Mouse (Mus musculus) stomach, embryonic 16.5 days (tissue): ENCODE data around the gene Tom1l2. TPM values are rescaled to one million over a fixed set of nuclear protein-coding genes. Genes with fewer than 3 reads are reported as not detected.
A peak's percentile ranks its signal among the peaks of the same experiment; 100 is the strongest.

Experiments used
- ATAC-seq: fragments of 200-750 bp; cut with Nextera tagmentation; 2 replicates; pipeline ENCODE4 v1.8.0; 2017; ENCODE audit warnings: moderate number of reproducible peaks, moderate TSS enrichment; ENCODE audit not compliant: insufficient read depth, low FRiP score
- H3K27ac ChIP-seq: fragments of 300-500 bp; sonication (generic); 2 replicates; pipeline ENCODE4 v1.5.1; 2014; ENCODE audit warnings: low read length
- H3K27me3 ChIP-seq: fragments of 300-500 bp; sonication (generic); 2 replicates; pipeline ENCODE4 v1.6.1; 2014; ENCODE audit warnings: low read length, control low read depth, mixed read lengths; ENCODE audit not compliant: control insufficient read depth, insufficient read depth
- H3K36me3 ChIP-seq: fragments of 300-500 bp; sonication (generic); 2 replicates; pipeline ENCODE4 v1.6.1; 2014; ENCODE audit warnings: low read length; ENCODE audit not compliant: control insufficient read depth, insufficient read depth
- H3K4me1 ChIP-seq: fragments of 300-500 bp; sonication (generic); 2 replicates; pipeline ENCODE4 v1.6.1; 2014; ENCODE audit warnings: low read length, control low read depth, mixed read lengths; ENCODE audit not compliant: control insufficient read depth, insufficient read depth
- H3K4me2 ChIP-seq: fragments of 300-500 bp; sonication (generic); 2 replicates; pipeline ENCODE4 v1.6.1; 2014; ENCODE audit warnings: low read depth, low read length, mixed read lengths
- H3K4me3 ChIP-seq: fragments of 300-500 bp; sonication (generic); replicated peaks from 2 replicates; pipeline ENCODE4 v1.5.1; 2014; ENCODE audit warnings: mild to moderate bottlenecking, low read length
- H3K9ac ChIP-seq: fragments of 300-500 bp; sonication (generic); 2 replicates; pipeline ENCODE4 v1.6.1; 2014; ENCODE audit warnings: low read length
- H3K9me3 ChIP-seq: fragments of 300-500 bp; sonication (generic); replicated peaks from 2 replicates; pipeline ENCODE4 v1.6.1; 2016; ENCODE audit warnings: low read length, control low read depth; ENCODE audit not compliant: control insufficient read depth
- WGBS: fragments of 180-500 bp; shearing (Covaris S2); extraction: QIAGEN DNeasy Blood & Tissue Kit; methylation state at CpG from one replicate; pipeline ENCODE4 v1.1.7; 2014; 5-methylcytosine and 5-hydroxymethylcytosine counted together
- polyA plus RNA-seq: library from polyadenylated mRNA; unstranded; fragments of >200 nt; fragmentation: Nextera tagmentation; extraction: Ambion mirVana; gene quantifications from 2 replicates; pipeline ENCODE4 v1.2.1, GENCODE M21; 2015

Tom1l2 gene
- polyA plus RNA-seq, 1 experiment from 2014 or later = 29.9 TPM

GRCm38 (mm10) chr11:60228525-60228924, 124.2 kb downstream of the Tom1l2 start:
- no peaks in the 10 kb centered on the region for H3K9me3 ChIP-seq

DNA sequence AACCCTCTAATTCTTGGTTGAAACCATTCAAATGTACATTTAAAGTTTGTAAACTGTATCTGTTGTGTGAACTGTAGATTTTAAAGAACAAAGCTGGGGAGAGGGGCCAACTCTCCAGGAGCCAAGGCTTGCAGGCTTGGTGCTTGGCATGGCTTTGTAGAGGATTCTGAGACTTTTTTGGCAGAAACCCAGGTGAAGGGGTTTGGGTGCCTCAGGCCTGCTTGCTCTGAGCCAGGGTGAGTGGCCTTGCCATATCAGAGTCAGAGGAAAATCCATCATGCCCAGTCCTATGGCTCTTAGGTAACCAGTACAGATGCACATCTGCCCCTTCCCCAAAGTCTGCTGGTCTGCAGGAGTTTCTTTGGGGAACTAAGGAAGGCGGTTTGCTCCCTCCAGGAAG, 126.8 kb downstream of the Tom1l2 start:
- Histone ChIP-seq H3K9me3 (no peaks in the 10 kb centered on the region), H3K36me3 (no peaks in the 10 kb centered on the region), H3K4me1 (peaks cover 20% of the 10 kb centered on the region), H3K9ac (no peak overlapping the region), H3K4me2 (no peak overlapping the region), H3K4me3 (no peak overlapping the region), H3K27ac (no peak overlapping the region), H3K27me3 (no peaks in the 10 kb centered on the region)
- WGBS = 84% methylated on average over 1 of the region's 1 CpGs
- no peak for ATAC-seq

More at GRCm38 (mm10) chr11:60228525-60228924, 124.2 kb downstream of the Tom1l2 start:
- Histone ChIP-seq H3K36me3 (no peaks in the 10 kb centered on the region), H3K4me3 (no peak overlapping the region), H3K4me2 (no peak overlapping the region), H3K4me1 (no peaks in the 10 kb centered on the region), H3K27ac (no peak overlapping the region), H3K9ac (0 out of 2 replicates have a peak overlapping the region, but pooled peaks have one; percentile 7), H3K27me3 (no peaks in the 10 kb centered on the region)
- WGBS = 51% methylated on average over 3 of the region's 3 CpGs
- ATAC-seq = no peak

- ATAC-seq = no peak
- H3K27me3 ChIP-seq = no peaks in the 10 kb centered on the region
- no peaks in the 10 kb centered on the region for H3K9me3 ChIP-seq
- no peak overlapping the region for H3K9ac ChIP-seq
- 52% methylated on average over 4 of the region's 4 CpGs for WGBS
- no peak overlapping the region for H3K4me2 ChIP-seq
- peaks cover 26% of the 10 kb centered on the region for H3K4me1 ChIP-seq
- H3K27ac ChIP-seq = no peak overlapping the region
- H3K36me3 ChIP-seq = no peaks in the 10 kb centered on the region
- no peak overlapping the region for H3K4me3 ChIP-seq
These were observed 128.0 kb downstream of the Tom1l2 start for GRCm38 (mm10) chr11:60224676-60225075.

GRCm38 (mm10) chr11:60222469-60223236, 130.1 kb downstream of the Tom1l2 start, which contains the start of gene Srebf1:
Gene Srebf1, minus strand, starts transcription at chr11:60222581.
- H3K27ac ChIP-seq = peak within 1 kb of the TSS; percentile 75
- peak within 1 kb of the TSS; percentile 71 for H3K9ac ChIP-seq
- H3K4me1 ChIP-seq = peaks cover 41% of the 10 kb centered on the region
- no peaks in the 10 kb centered on the region for H3K36me3 ChIP-seq
- WGBS = 3% methylated on average over 46 of the region's 46 CpGs
- no peaks in the 10 kb centered on the region for H3K9me3 ChIP-seq
- H3K4me3 ChIP-seq = peak within 1 kb of the TSS; percentile 47
- H3K27me3 ChIP-seq = no peaks in the 10 kb centered on the region
- ATAC-seq = peak; percentile 73
- peak within 1 kb of the TSS; percentile 84 for H3K4me2 ChIP-seq

- peak overlapping the region; percentile 84 for H3K4me2 ChIP-seq
- H3K4me1 ChIP-seq = peaks cover 41% of the 10 kb centered on the region
- WGBS = 50% methylated on average over 3 of the region's 3 CpGs
- no peak for ATAC-seq
- H3K9me3 ChIP-seq = no peaks in the 10 kb centered on the region
- H3K27ac ChIP-seq = peak overlapping the region; percentile 75; the same call in 1 of the 2 replicates
- peak overlapping the region; percentile 71; the same call in 1 of the 2 replicates for H3K9ac ChIP-seq
- H3K27me3 ChIP-seq = no peaks in the 10 kb centered on the region
- H3K4me3 ChIP-seq = peak overlapping the region; percentile 47
- H3K36me3 ChIP-seq = no peaks in the 10 kb centered on the region
These were observed 130.6 kb downstream of the Tom1l2 start for GRCm38 (mm10) chr11:60222085-60222468.

GRCm38 (mm10) chr11:60221425-60221824, 131.3 kb downstream of the Tom1l2 start:
- Histone ChIP-seq H3K36me3 (no peaks in the 10 kb centered on the region), H3K9ac (no peak overlapping the region), H3K4me2 (no peak overlapping the region), H3K4me1 (peaks cover 47% of the 10 kb centered on the region), H3K27me3 (no peaks in the 10 kb centered on the region), H3K9me3 (no peaks in the 10 kb centered on the region), H3K4me3 (no peak overlapping the region), H3K27ac (peak overlapping the region; percentile 75; the same call in 1 of the 2 replicates)
- ATAC-seq = no peak
- WGBS = 74% methylated on average over 6 of the region's 6 CpGs

- no peaks in the 10 kb centered on the region for H3K27me3 ChIP-seq
- H3K4me3 ChIP-seq = peak overlapping the region; percentile 75
- no peaks in the 10 kb centered on the region for H3K9me3 ChIP-seq
- peak overlapping the region; percentile 89 for H3K27ac ChIP-seq
- H3K4me1 ChIP-seq = peaks cover 53% of the 10 kb centered on the region
- peak; percentile 82 for ATAC-seq
- WGBS = under 1% methylated on average over 46 of the region's 46 CpGs
- H3K9ac ChIP-seq = peak overlapping the region; percentile 88
- H3K4me2 ChIP-seq = peak overlapping the region; percentile 64
- H3K36me3 ChIP-seq = no peaks in the 10 kb centered on the region
These were observed 132.4 kb downstream of the Tom1l2 start for GRCm38 (mm10) chr11:60220291-60220804.

GRCm38 (mm10) chr11:60219609-60220008, 133.1 kb downstream of the Tom1l2 start:
- Histone ChIP-seq H3K4me2 (peak overlapping the region; percentile 64), H3K9me3 (no peaks in the 10 kb centered on the region), H3K27me3 (no peaks in the 10 kb centered on the region), H3K36me3 (no peaks in the 10 kb centered on the region), H3K4me3 (peak overlapping the region; percentile 75), H3K4me1 (peaks cover 53% of the 10 kb centered on the region), H3K9ac (peak overlapping the region; percentile 88), H3K27ac (peak overlapping the region; percentile 89)
- 7% methylated on average over 8 of the region's 8 CpGs for WGBS
- peak; percentile 42; the same call in 1 of the 2 replicates for ATAC-seq

GRCm38 (mm10) chr11:60217467-60217866, 135.2 kb downstream of the Tom1l2 start:
- ATAC-seq = no peak
- Histone ChIP-seq H3K9ac (no peak overlapping the region), H3K27me3 (no peaks in the 10 kb centered on the region), H3K36me3 (no peaks in the 10 kb centered on the region), H3K4me1 (peaks cover 50% of the 10 kb centered on the region), H3K4me3 (no peak overlapping the region), H3K27ac (no peak overlapping the region), H3K9me3 (no peaks in the 10 kb centered on the region), H3K4me2 (no peak overlapping the region)
- WGBS = 75% methylated on average over 7 of the region's 7 CpGs
